Mouse (Mus musculus) gastrocnemius, postnatal 10 days (tissue): ENCODE data around the gene Vasp. TPM values are rescaled to one million over a fixed set of nuclear protein-coding genes. Genes with fewer than 3 reads are reported as not detected.
A peak's percentile ranks its signal among the peaks of the same experiment; 100 is the strongest.

Experiments used
- DNase-seq: peaks from one replicate; pipeline ENCODE4 v3.0.0; 2021; ENCODE audit warnings: mixed read lengths
- long read RNA-seq, 2 experiments: library from polyadenylated mRNA; stranded (forward); transcript quantifications; one replicate each; pipeline ENCODE4 v2.0.0; 2021
- total RNA-seq, 2 experiments: library from RNA; stranded (reverse); gene quantifications; 2 replicates each; pipeline ENCODE4 v1.2.3; 2021

Gene Vasp
- 10 to 100 TPM; 35.7 to 53.5 TPM for total RNA-seq
- long read RNA-seq, experiment 1, transcript Vasp-201 (13 exons, 2,215 nt): major isoform, 16 of 20 reads
- long read RNA-seq, experiment 1, partial matches to known transcripts: 2 of 20 reads
- long read RNA-seq, experiment 1, other reads (novel, unspliced or antisense): 2 of 20 reads
- long read RNA-seq, experiment 2, transcript Vasp-201 (13 exons, 2,215 nt): major isoform, 14 of 16 reads
- long read RNA-seq, experiment 2, partial matches to known transcripts: 0 of 16 reads
- long read RNA-seq, experiment 2, other reads (novel, unspliced or antisense): 2 of 16 reads

DNA sequence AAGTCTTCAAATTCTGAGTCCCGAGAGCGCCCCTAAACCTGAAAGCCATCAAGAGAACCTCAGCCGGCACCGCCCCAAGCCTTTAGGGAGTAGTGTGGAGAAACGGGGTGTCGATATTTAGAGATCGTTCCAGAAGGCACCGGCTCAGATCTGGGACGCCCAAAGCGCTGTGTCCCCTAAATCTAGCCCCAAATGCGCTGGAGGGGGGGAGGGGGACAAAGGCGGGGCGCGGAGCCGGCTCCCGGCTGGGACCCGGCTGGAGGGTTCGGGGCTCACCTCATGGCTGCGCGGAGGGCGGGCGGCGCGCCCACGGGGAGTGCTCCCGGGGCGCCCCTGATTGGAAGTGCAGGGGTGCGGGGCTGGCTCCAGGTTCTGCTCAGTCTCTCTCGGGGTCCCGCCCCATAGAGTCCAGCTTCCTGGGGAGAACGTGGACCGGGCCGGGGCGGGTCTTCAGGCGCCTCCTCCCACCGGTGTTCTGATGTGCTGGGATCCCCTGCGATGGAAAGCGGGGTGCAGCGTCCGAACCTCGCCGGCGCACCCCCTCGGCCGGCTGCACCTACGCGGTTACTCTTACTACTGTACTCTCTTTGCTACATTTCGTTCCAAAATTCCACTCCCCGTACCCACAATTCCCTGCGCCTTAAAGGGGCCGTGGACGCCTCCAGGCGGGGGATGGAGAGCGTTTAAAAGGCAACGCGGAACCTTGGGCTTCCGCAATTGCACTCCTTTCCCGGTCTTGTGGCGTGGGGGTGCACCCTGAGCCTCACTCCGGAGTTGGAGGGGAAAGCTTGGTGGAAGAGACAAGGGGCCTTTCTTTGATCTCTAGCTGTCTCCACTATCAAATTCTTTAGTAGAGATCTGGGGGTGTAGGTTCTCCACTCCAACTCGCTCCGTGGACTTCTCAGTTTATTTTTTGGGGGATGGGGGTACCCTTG is at the start of gene Vasp:
Vasp (minus strand) TSS at position 580 of the 935 bp plus-strand sequence.
- DNase-seq: peak; percentile 73

DNA sequence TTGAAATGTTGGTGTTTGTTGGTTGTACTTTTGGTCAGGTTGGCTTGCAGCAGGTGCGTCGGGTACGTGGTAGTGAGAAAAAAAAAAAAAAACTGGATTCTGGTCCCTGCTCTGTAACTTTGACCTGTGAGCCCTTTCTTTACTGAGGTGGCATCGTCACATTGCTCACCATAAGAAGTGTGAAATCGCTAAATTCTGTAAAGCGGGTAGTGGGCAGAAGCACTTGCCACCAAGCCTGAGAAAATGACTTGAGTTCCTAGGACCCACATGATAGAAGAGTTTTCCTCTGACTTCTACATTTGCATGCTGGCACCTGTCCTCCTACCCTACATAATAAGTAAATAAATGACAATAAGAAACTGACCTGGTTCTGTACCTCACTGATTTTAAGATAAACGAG is 49.0 kb upstream of the Vasp start:
- DNase-seq: no peak

DNA sequence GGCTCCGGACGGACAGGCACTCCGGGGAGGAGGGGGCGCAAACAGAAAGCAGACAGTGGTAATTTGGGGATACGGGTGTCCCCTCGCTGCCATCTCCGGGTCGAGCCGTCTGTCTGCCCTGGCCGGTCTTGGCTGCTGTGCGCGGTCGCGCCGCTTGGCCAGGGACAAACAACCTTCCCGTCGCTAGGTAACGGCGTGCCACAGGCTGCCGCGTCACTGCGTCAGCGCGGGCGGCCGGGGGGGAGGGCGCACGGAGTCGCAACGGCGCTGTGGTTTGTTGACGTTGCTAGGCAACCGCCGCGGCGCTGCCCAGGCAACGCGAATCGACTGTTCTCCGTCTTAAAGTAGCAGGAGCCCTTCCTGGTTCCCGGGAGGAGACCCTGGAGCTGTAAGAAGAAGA is 48.3 kb upstream of the Vasp start:
- DNase-seq: peak; percentile 96

DNA sequence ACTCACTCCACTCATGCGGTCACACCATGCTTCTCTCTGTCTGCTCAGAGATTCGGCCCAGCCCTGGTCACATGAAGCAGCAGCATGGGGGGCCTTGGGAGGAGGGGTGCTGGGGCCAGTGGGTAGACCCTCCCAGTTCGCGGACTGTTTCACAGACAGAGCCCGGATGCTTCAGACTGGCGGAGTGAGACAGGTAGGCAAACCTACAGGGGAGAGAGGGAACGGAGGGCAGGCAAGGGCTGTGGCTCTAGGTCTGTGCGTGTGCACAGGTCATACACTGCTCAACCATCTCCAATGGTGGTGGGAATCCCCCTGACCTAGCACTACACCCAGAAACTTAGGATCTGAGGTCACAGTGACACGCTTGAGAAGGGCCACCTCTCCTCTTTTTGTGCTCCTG is 47.8 kb upstream of the Vasp start:
- no peak for DNase-seq

DNA sequence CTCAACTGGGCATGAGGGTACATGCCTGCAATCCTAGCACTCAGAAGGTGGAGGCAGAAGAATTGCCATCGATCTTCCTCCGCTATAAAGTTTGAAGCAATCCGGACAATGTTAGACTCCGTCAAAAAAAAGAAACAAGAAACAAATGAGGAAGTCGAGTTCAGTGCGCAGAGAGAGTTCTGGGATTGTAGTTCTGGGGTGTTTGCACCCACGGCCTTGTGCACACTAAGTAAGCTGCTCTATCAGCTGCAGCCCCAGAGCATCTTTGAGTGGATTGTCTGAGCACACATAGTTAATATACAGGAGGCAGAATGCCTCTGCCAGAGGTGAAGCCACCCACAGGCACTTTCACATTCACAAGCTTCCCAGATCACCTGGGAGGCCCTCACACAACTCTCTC is 47.1 kb upstream of the Vasp start:
- DNase-seq: no peak

DNA sequence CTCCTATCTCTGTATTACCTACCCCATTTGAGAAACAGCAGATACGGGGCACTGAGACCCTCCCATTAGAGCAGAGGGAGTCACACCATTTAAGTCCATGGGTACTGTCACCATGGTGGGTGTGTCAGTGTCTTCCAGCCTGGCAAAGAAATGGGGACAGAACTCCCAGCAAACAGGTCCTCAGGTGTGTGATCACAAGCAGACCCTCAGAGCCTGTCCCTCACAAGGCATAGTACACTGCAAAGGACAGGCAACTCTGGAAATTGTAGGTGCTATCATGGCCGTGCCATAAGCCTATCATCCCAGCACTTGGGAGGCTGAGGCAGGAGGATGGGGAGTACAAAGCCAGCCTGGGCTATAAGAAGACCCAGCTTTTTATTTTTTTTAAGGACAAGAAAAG is 46.6 kb upstream of the Vasp start:
- no peak for DNase-seq

DNA sequence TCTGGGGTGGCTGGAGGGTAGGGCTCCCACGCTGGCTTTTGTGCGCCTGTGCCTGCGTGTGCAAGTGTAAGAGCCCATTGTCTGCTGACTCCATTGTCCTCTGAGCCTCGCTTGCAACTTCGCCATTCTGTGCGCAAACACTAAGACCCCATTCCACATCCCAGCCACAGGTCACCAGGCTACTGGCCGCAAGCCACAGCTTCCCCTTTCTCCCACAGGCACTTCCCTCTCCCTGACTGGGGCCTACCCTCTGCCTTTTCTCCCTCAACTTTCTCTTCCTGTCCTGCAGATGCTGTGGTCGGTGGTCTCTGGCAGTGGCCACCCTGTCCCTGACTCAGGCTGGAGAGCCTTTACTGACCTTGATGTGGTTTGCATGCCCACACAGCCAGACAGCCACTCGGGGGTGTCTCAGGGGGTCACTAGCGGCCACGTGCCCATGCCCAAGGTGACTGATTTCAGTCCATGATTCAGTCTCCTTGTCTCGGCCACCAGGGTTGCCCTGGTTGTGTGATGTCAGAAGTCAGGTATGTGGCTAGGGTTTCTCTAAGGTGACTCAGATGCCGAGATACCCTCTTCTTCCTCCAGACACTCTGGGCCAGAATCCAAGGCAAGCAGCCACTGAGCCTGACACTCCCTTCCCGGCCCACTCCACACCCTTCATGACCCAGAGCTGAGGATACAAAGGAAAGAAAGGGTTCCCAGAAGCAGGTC is 45.0 kb upstream of the Vasp start:
- DNase-seq: no peak

DNA sequence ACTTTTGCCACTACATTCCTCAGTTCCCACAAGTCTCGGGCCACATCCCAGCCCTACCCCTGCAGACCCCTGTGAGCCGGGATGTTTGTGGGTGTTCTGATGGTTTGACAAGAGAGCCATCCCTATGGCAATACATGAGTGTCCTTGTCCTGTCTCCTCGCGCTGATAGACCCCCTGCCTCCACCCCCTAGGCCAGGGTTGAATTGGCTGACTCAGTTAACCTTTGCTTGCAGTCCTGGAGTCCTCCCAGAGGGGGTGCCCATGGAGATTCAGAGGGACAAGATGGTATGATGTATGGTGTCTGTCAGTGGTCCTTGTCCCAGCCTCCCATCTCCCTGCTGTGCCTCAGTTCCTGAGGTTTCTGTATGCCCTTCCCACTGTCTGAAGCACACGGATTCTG is 42.4 kb upstream of the Vasp start:
- DNase-seq: no peak

DNA sequence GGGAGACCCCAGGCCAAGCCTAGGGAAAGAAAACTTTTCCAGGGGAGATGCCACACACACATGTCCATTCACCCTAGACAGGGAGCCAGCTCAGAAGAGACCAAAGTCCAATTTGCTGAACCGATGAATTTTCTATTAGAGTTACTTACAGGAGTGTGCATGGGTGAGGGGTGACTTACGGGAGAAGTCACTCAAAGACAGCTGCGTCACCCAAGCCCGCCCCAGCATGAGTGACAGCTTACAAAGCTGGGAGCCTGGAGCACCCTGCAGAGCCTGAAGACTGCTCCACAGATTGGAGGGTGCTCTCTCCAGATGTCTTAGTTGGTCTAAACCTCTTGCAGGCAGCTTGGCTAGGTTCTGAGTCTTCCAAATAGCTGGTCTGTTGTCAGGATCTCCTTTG is 40.4 kb upstream of the Vasp start:
- no peak for DNase-seq

- DNase-seq: peak; percentile 97
Observed at GRCm38 (mm10) chr7:19309884-19310641, 38.4 kb upstream of the Vasp start, which contains the start of gene Fosb. TSS of gene Fosb (minus strand) at chr7:19310051.

GRCm38 (mm10) chr7:19309278-19309883 is 37.8 kb upstream of the Vasp start:
- no peak for DNase-seq

DNA sequence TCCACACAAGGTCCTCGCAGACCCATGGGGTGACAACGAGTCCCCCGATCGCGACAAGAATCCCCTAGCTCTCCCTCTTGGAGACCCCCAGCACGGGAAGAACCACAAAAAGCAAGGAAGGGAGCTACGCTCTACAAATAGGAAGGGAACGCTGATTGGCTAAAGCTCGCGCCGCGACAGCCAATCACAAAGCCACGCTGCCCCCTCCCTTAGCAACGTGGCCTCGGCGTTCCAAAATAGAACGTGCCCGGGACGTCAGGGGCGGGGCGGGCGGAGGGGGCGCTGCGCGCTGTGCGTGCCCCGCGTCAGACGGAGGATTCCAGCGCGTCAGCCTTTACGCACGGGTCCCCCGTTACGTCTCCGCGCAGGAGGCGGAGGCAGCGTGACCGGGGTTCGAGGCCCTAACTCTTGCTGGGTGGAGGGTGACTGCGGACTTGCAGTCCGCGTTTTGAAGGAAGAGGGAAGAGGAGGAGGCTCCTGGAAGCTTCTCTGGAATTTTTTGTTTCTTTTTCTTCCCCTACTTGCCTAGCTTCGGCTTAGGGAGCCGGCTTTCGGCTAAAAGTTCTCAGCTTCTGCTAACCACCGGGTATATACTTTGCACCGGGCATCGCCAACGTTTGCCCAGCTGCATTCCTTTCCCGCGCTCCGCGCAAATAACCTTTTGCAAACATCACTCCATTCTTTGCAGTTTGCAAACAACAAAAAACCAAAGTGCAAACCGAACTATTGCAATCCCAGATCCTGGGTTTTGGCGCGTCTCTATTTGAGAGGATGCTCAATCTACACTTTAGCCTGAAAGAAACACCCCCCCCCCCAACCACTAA is 37.0 kb upstream of the Vasp start:
- DNase-seq: peak; percentile 94

DNA sequence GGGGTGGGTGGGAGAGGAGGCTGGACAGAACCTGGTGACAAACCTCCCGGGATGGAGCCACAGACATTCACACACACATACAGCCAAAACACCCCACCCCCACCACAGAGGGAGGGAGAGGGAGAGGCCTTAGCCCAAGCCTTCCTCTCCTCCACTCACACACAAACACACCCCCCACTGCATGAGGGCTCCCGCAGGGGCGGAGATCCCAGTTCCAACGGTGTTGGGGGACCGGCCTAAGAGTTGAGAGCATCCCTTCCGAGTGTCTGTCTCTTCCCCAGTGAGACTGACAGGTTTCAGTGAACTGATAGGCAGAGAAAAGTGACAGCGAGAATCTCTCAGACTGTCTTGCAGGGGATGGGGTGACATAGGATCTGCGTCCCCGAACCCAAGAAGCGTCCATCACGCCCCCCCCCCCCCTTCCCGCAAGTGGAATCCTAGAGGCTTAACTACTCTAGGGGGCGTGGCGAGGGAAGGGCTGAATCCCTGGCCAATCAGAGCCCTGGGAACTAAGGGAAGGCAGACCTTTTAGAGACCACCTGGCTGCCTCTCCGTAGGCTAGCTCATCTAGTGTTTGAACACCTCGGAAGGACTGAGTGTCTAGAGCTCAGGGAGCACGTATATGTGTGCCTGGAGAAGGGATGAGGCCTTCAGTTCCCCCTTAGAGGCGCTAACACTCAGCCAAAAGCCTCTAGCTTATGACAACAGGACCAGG is 36.3 kb upstream of the Vasp start:
- peak; percentile 67 for DNase-seq

- DNase-seq: no peak
Observed at GRCm38 (mm10) chr7:19306819-19307738, 35.5 kb upstream of the Vasp start.

DNA sequence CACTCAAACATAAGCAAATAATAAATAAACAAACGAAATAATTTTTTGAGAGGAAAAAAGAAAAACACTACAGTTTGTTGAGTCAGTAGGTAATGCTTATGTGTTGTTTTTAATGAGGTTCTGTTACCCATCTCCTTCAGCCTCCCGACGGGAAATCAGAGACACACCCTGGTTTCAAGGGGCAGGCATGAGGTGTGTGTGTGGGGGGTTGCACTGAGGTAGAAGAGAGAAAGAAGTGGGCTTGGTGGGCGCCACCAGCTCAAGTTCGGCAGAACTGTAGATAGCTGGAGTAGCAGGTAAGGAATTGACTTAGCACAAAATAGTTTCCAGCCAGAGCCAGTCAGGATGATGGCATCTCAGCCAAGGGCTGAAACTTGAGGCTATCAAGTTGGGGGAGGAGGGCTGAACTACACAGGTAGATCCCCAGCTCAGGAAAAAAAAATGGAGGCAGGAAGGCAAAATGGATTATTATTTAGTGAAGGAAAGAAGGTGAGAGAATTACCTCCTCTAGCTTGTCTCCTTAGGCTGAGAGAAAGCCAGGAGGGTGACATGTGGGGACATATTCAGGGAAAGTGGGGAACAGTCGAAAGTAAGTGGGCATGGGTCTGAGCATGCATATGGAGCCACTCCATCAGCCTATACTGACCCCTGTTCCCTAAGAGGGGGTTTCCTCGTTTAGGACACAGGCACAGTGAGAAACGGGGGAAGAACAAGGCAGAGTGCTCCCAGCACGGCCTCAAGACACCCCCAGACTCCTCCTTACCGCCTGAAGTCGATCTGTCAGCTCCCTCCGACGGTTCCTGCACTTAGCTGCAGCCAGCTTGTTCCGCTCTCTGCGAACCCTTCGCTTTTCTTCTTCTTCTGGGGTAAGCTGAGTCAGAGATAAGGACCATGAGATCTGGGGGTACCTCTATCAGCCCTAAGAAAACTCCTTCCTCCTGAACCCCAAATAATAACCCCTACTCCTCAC is 34.5 kb upstream of the Vasp start:
- DNase-seq: no peak

DNA sequence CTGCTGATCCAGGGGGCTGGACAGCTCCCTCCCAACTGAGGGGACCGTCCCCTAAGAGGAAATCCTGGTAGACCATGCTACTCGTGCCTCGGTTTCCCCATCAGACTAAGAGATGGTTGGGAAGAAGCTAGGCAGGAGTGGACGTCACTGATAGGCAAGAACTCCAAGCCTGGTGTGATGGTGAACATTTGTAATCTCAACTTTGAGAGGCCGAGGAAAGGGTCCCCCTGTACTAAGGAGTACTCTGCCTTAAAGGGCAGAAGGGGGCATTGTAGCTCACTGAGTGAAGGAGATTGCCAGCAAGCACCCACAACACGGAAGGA is 33.8 kb upstream of the Vasp start:
- DNase-seq: no peak

DNA sequence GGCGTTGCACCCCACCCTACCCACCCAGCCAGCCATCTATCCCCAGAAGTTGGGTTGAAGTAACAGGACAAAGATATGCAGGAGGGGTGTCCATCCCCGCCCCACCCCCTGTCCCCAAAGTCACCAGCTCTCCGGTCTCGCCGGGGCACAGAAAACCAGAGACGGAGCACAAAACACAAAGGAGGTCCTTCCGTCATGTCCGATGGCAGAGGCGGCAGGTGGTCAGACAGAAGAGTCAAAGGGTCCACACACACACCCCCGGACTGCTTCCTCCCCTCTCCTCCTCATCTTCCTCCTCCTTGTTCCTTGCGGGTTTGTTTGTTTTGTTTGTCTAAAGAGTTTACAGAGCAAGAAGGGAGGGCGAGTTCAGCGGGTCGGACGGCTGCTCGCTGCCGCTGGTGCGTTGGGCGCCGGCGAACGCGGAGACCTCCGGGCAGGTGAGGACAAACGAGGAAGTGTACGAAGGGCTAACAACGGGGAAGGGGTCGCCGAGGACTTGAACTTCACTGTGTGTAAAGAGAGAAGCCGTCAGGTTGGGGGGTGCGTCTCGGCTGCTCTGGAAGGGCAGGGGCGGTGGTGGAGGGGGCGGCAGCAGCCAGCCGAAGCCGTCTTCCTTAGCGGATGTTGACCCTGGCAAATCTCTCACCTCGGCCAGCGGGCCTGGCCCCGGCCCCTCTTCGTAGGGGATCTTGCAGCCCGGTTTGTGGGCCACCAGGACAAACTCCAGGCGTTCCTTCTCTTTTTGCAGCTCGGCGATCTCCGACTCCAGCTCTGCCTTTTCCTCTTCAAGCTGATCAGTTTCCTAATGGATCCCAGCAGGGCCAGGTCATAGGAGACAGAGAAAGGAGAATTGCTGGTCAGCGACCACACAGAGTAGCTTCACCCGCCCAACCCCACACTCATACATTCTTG is 33.1 kb upstream of the Vasp start:
- DNase-seq: no peak
